Mouse (Mus musculus): Measurements from ENCODE around the gene Cep295nl. TPM values are rescaled to one million over a fixed set of nuclear protein-coding genes. Genes with fewer than 3 reads are reported as not detected.
A peak's percentile ranks its signal among the peaks of the same experiment; 100 is the strongest.
"Not testable (repeated sequence)": the region's sequence is repeated elsewhere in the genome, so short reads cannot be mapped to it uniquely, and the experiment has no call there.

Cep295nl gene
- polyA plus RNA-seq, 1 experiment = 1.5 TPM

DNA sequence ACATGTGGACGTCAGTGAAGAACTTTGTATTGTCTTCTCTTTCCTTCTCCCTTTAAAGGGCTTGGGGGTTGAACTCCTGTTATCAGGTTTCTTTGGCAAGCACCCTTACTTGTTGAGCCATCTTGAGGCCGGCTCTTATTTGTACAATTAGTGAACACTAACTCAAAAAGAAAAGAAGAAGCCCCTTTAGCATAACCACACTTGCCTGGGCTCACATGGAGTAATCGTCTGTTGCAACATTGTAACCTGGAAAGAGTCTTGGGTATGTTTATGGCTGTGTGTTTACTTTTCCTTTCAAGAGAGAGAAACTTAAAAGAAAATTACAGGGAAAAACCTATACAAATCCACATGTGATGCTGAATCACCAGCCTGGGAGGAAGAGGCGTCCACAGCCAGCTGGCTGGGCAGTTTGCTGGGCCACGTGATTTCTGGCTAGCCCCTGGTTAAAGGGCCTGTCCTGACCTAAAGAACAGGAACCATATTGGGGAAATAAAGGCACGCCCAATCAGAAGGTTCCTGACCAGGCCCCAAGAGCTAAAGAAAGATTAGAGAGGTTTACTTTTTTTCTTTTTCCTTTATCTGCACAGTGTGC lies 30.1 kb downstream of the Cep295nl start:
- 35% methylated on average over 6 of the region's 6 CpGs for WGBS
- TF ChIP-seq POLR2A (IDR thresholded peaks at IDR 0.05; ENCODE audit: borderline replicate concordance, control insufficient read depth, low read depth, low read length) = no peak
- no peak for TF ChIP-seq CTCF (IDR thresholded peaks at IDR 0.05; ENCODE audit: control insufficient read depth, insufficient read depth, low read length)
- H3K4me3 ChIP-seq (replicated peaks; ENCODE audit: control insufficient read depth, low read depth, low read length) = no peak overlapping the region
- H3K4me1 ChIP-seq (ENCODE audit: control insufficient read depth, insufficient read depth, low read length) = no peaks in the 10 kb centered on the region; the same call in 1 of the 2 replicates
- H3K27ac ChIP-seq (ENCODE audit: control insufficient read depth, insufficient read depth, low read depth, low read length, poor library complexity) = 0 out of 2 replicates have a peak overlapping the region, but pooled peaks have one; percentile 39

DNA sequence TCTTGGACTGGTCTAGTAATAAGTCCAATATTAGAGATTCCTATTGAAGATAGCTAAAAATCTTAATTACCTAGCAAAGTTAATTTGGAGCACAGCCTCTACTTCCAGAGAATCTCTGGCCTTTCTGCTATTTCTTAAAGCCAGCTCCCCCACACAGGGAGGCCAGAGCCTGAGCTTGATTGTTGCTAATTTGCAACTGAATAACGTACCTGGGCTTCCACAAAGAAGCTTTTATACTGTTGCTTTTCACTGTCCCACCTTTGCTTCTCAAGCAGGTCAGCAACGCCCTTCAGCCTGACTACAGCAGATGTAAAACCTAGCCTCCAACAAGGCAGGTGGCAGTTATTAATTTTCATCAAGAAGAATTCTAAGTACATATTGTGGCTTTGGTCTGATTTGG lies 34.3 kb downstream of the Cep295nl start:
- H3K4me3 ChIP-seq (replicated peaks; ENCODE audit: control insufficient read depth, low read depth, low read length); H3K27ac ChIP-seq (ENCODE audit: control insufficient read depth, insufficient read depth, low read depth, low read length, poor library complexity); H3K4me1 ChIP-seq (ENCODE audit: control insufficient read depth, insufficient read depth, low read length): not testable (repeated sequence)
- WGBS = 84% methylated on average over 2 of the region's 2 CpGs

GRCm38 (mm10) chr11:118303959-118304358 lies 38.3 kb downstream of the Cep295nl start:
- H3K4me3 ChIP-seq (replicated peaks; ENCODE audit: control insufficient read depth, low read depth, low read length); H3K4me1 ChIP-seq (ENCODE audit: control insufficient read depth, insufficient read depth, low read length); H3K27ac ChIP-seq (ENCODE audit: control insufficient read depth, insufficient read depth, low read depth, low read length, poor library complexity): not testable (repeated sequence)
- 87% methylated on average over 4 of the region's 4 CpGs for whole genome bisulfite sequencing

GRCm38 (mm10) chr11:118298810-118299209 lies 43.5 kb downstream of the Cep295nl start:
- TF ChIP-seq CTCF (IDR thresholded peaks at IDR 0.05; ENCODE audit: control insufficient read depth, insufficient read depth, low read length) (no peak), POLR2A (IDR thresholded peaks at IDR 0.05; ENCODE audit: borderline replicate concordance, control insufficient read depth, low read depth, low read length) (no peak)
- WGBS = 63% methylated on average over 2 of the region's 2 CpGs
- Histone ChIP-seq H3K4me3 (replicated peaks; ENCODE audit: control insufficient read depth, low read depth, low read length) (no peak overlapping the region), H3K27ac (ENCODE audit: control insufficient read depth, insufficient read depth, low read depth, low read length, poor library complexity) (no peak overlapping the region), H3K4me1 (ENCODE audit: control insufficient read depth, insufficient read depth, low read length) (no peaks in the 10 kb centered on the region; the same call in 1 of the 2 replicates)

DNA sequence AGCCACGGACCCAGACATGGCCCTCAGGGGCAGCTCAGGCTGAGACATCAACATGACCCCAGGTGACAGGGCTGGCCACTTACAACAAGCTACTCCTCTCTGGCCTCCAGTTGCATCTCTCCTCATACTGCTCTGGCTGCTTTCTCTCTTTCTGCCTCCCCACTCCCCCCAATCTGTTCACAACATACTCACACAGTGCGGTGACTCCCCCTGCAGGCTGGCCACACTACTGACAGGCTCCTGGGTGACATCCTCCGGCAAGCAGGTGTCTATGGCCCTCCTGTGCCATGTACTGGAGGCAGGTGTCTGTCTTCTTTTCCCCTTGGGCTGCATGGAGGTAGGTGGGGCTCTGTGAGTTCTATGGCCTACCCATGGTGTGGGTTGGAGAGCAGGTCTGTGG lies 44.3 kb downstream of the Cep295nl start:
- TF ChIP-seq CTCF (IDR thresholded peaks at IDR 0.05; ENCODE audit: control insufficient read depth, insufficient read depth, low read length) (peak; percentile 20; the same call in 1 of the 2 replicates), POLR2A (IDR thresholded peaks at IDR 0.05; ENCODE audit: borderline replicate concordance, control insufficient read depth, low read depth, low read length) (no peak)
- Histone ChIP-seq H3K4me3 (replicated peaks; ENCODE audit: control insufficient read depth, low read depth, low read length) (no peak overlapping the region), H3K4me1 (ENCODE audit: control insufficient read depth, insufficient read depth, low read length) (no peaks in the 10 kb centered on the region; the same call in 1 of the 2 replicates), H3K27ac (ENCODE audit: control insufficient read depth, insufficient read depth, low read depth, low read length, poor library complexity) (no peak overlapping the region)
- 76% methylated on average over 3 of the region's 3 CpGs for WGBS

DNA sequence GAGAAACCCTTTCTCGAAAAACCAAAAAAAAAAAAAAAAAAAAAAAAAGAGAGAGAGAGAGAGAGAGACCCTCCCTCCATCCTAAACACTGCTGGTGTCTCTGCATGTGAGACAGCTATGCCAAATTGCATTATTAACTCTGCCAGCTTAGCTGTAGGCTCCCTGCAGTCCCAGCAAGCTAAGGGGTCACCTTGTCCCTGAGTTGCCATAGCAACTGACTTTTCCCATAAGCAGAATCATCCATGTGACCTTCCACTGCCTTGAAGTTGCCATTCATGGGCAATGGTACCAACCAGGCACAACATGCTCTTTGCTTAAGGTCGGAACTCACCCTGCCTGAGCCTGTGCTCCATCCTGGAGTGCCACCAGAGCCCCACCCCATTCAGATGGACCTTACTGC lies 47.3 kb downstream of the Cep295nl start:
- no peak overlapping the region for H3K4me3 ChIP-seq (replicated peaks; ENCODE audit: control insufficient read depth, low read depth, low read length)
- H3K27ac ChIP-seq (ENCODE audit: control insufficient read depth, insufficient read depth, low read depth, low read length, poor library complexity) = no peak overlapping the region
- TF ChIP-seq CTCF (IDR thresholded peaks at IDR 0.05; ENCODE audit: control insufficient read depth, insufficient read depth, low read length) = no peak
- no peak for TF ChIP-seq POLR2A (IDR thresholded peaks at IDR 0.05; ENCODE audit: borderline replicate concordance, control insufficient read depth, low read depth, low read length)
- H3K4me1 ChIP-seq (ENCODE audit: control insufficient read depth, insufficient read depth, low read length) = no peaks in the 10 kb centered on the region
- 62% methylated on average over 2 of the region's 2 CpGs for WGBS

DNA sequence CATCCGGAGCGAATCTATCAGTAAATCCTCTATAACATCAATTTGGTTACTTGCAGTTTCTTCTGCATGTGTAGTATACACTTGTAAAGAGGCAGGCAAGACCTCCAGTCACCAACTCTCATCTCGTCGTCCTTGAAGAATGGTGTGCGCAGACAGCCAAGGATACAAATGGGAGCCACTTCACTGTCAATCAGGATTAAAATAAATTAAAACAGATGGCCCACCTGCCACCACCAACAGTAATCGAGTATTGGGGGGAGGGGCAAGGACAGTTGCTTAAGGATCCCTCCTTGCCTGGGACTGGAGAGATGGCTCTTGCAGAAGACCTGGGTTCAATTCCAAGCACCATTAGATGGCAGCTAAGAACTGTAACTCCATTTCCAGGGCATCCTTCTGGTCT lies 49.6 kb downstream of the Cep295nl start:
- Histone ChIP-seq H3K4me3 (replicated peaks; ENCODE audit: control insufficient read depth, low read depth, low read length) (no peak overlapping the region), H3K4me1 (ENCODE audit: control insufficient read depth, insufficient read depth, low read length) (peaks cover 2% of the 10 kb centered on the region; the same call in 1 of the 2 replicates), H3K27ac (ENCODE audit: control insufficient read depth, insufficient read depth, low read depth, low read length, poor library complexity) (no peak overlapping the region)
- 74% methylated on average over 6 of the region's 6 CpGs for WGBS
- TF ChIP-seq CTCF (IDR thresholded peaks at IDR 0.05; ENCODE audit: control insufficient read depth, insufficient read depth, low read length) (no peak), POLR2A (IDR thresholded peaks at IDR 0.05; ENCODE audit: borderline replicate concordance, control insufficient read depth, low read depth, low read length) (no peak)

DNA sequence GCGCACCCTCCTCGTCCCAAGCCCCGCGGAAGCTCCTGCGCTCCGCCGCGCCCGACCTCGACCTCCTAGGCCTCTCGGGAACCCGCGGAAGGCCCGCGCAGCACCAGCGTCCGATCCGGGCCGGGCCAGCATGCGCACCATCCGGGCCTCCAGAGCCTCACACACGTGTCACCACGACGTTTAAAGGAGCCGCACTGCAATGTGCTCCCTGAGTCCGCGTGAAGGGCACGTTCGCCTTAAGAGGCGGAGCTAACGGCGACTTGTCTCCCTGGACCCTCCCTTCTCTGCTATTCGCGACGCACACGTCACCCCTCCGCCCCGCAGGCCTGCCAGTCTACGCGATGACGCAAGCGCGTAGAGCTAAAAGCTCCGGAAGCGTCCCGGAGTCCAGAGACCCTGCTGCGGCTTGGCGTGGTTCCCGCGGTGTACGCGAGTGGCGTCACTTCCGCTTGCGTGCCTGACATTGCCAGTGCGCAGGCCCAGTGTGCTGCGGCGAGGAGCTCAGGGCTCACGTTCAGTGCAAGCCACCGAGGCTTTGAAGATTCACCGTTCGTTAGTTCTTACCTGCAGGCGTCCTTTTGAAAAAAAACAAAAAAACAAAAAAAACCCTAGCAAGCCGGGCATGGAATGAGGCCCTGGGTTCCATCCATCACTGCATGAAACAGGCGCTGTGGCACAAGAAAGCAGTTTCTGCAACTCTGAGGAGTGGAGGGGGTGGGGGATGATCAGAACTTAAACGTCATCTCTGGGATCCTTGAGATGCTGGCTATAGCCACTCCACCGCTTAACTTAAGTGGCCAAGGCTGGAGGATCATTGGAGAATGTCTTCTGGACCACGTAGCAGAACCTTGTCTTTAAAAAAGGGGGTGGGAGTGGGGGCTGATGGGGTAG lies 52.1 kb downstream of the Cep295nl start, which contains the start of gene Usp36:
Usp36 (minus strand) TSS at position 246 of the 891 bp plus-strand sequence.
- Histone ChIP-seq H3K4me1 (ENCODE audit: control insufficient read depth, insufficient read depth, low read length) (peaks cover 2% of the 10 kb centered on the region; the same call in 1 of the 2 replicates), H3K27ac (ENCODE audit: control insufficient read depth, insufficient read depth, low read depth, low read length, poor library complexity) (peak within 1 kb of the TSS; percentile 46), H3K4me3 (replicated peaks; ENCODE audit: control insufficient read depth, low read depth, low read length) (peak within 1 kb of the TSS; percentile 76)
- TF ChIP-seq POLR2A (IDR thresholded peaks at IDR 0.05; ENCODE audit: borderline replicate concordance, control insufficient read depth, low read depth, low read length) = peak; percentile 94
- no peak for TF ChIP-seq CTCF (IDR thresholded peaks at IDR 0.05; ENCODE audit: control insufficient read depth, insufficient read depth, low read length)
- 1% methylated on average over 68 of the region's 68 CpGs for WGBS

Measured in bone marrow, adult 2 months (tissue).